Mouse (Mus musculus): ENCODE measurements around the gene Nprl2.
"Not testable (repeated sequence)": the region's sequence is repeated elsewhere in the genome, so short reads cannot be mapped to it uniquely, and the experiment has no call there.

Gene Nprl2

DNA sequence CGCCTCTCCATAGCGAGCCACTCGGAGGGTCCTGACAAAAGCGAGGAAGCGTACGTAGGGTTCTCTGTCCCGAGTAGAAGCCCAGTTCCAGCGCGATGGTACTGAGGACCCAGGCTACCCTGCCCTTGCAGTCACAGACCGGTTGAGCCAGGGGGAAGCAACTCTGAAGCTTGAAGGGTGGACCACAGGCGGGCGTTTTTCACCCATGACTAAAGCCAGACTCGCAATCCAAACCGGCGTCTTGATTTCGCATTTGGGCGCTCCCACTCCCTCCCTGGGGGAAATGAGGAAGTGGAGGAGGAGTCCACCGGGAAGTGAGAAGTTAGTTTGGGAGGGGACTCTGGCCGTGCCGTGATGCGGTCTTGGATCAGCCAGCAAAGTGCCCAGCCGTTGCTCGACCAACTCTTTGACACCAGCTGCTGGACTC is 13.0 kb downstream of the Nprl2 start:
- peak; percentile 72 for DNase-seq

DNA sequence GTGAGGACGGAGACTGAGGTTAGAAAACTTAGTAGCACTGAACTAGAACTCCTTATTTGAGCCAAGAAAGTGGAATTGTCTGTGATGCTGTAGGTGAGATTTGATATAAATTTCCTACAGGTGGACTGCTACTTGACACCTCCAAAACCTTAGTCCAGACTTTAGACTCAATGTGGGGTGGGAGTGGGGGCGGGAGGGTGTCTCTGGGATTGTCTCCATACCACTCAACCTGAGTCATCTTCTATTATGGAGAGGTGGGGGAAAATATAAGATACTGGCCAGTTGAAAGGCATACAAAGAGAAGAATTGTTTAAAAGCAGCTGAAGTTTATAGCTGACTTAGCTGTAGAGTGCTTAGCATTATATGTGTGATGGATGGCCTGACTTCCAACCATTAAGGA is 13.7 kb downstream of the Nprl2 start:
- DNase-seq = no peak

DNA sequence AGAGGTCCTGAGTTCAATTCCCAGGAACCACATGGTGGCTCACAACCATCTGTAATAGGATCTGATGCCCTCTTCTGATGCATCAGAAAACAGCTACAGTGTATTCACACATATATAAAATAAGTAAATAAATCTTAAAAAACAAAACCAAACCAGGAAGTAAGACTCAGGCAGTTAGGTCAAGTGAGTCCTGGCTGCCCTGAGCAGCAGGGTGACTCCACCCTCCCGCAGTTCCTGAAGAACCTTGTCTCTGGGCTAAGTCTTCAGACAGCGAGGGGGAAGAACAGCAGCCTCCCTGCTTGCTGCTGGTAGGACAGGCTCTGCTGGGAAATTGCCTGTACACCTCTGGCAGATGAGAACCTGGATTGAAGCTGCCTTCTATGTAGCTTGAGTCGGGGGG is 14.3 kb downstream of the Nprl2 start:
- no peak for DNase-seq

DNA sequence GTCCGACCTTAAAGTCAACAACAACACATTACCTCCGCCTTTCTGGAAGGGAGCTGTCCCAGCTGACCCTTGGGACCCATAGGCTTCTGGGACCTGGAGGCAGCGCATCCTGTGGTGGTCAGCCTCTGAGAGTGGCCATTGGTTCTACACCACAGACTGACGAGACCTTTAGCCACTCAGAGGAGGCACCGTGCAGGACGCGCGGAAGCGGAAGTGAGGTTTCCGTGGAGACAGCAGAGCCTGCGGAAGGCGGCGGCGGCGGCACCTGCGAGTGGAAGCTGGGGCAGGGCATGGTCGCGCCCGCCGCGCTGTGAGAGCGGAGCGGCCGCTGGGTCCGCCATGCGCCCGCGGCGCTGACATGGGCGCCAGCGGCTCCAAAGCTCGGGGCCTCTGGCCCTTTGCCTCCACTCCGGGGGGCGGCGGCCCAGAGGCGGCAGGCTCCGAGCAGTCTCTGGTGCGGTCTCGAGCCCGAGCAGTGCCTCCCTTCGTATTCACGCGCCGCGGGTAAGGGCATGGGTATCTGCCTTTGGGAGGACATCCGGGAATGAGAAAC is 21.1 kb downstream of the Nprl2 start, which contains the start of gene Tusc2:
Gene Tusc2 (plus strand): TSS at position 227 of the 553 bp plus-strand sequence.
- DNase-seq = peak; percentile 97 to 99

DNA sequence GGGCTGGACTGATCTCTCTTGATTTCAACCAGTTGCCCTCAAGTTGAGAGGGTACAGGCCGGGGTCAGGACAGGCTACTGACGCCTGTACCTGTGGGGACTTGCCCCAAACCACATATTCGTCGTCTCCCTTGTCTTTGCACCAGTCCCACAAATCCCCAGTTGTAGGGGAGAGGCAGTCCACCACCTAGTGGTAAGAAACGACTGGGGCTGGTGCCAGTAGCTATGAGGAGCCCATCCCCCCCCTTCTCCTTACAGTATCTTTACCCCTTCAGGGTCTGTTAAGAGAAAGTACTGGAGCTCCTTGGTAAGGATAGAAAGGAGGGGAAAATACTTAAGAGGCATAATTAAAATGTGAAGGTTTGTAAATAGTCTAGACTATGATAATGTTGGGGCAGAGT is 23.5 kb downstream of the Nprl2 start:
- DNase-seq = not testable (repeated sequence)

GRCm38 (mm10) chr9:107566041-107566709 is 24.1 kb downstream of the Nprl2 start:
- peak; percentile 95 to 97 for DNase-seq

DNA sequence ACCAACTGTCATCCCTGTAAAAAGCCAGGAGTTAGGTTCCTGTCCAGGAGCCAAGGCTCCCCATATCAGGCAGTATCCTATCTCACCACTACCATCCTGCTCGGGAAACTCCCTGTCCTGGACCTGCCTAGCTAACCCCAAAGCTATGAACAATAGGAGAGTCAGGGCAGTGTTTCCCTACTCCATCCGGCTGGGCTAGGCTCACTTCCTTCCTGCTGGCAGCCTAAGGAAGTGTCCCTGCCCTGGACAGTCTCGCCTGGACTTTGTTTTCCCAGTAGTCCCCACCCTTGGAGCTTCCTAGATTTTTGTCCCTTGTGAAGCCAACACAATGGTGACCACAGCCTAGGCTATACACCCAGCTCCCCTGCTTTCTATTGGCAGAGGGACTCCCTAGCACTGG is 24.8 kb downstream of the Nprl2 start:
- peak; percentile 63 to 84 for DNase-seq

GRCm38 (mm10) chr9:107567702-107568319 is 25.8 kb downstream of the Nprl2 start, which contains the start of gene Hyal2:
TSS of gene Hyal2 (plus strand) at chr9:107567945.
- peak; percentile 92 to 93 for DNase-seq

DNA sequence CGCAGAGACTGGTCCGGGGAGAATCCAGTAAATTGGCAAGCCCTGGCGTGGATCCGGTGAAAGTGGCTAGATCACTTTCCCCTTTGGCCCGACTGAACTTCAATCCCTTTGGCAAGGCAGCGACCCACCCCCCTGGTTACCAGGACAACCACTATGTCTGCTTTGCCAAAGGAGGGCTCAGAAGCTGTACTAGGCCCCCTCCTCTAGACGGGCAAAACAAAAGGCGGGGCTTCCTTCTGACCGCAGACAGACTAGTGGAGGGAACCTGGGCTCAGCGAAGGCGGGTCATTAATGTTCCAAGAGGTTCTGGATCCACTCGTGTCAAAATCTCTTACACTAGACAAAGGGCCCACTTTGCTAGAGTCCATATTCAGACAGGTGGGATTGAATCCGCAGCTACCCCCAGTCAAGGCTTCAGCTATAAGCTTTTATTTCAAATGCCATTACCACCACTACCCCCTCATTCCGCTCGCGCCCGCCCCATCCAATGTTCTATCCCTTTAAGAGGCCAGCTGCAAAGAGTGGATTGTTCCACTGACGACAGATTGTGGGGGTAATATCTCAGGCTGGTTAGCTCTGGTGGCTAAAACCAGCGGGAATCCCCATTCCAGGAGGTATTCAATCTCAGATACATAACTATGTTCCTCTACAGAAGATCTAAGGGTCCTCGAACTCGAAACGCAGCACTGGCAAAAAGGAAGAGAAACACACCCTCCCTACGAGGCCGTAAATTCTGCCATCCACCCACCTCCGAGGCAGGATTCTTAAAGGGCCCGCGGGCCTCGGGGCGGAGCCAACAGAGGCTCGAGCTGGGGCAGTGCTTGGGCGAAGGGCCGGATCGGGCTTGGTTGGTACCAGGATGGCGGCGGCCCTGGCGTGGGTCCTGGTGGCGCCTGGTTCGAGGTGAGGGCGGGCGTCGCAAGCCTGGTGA is 26.6 kb downstream of the Nprl2 start:
- DNase-seq = peak; percentile 93 to 95

DNA sequence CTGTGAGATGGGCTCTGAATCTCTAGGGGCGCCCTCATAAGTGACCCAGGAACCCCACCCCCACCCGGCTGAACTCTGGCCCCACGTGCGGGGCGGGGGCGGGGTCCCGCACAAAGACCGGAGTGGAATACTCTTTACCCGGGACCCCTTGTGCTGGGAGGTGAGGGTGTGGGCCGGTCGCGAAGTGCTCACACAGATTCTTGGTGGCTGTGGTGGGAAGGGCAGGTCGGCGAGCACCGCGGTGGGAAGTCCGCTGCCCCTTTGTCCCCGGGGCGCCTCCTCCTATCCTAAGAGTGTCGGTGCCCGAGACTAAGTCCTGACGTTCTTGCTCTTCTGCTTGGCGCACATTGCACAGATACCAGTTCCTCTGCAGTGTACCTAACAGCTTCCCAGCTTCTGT is 27.2 kb downstream of the Nprl2 start:
- peak in 1 of 2 experiments; percentile 52 for DNase-seq

DNA sequence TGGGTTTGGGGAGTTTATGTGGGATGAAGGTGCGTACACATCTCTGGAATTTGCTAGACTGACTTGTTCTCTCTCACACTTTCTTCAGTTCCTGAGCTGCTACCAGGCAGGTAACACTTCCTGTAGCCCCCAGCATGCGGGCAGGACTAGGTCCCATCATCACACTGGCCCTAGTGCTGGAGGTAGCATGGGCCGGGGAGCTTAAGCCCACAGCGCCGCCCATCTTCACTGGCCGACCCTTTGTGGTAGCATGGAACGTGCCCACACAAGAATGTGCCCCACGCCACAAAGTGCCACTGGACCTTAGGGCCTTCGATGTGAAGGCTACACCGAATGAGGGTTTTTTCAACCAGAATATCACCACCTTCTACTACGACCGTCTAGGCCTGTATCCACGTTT is 28.0 kb downstream of the Nprl2 start:
- no peak for DNase-seq

DNA sequence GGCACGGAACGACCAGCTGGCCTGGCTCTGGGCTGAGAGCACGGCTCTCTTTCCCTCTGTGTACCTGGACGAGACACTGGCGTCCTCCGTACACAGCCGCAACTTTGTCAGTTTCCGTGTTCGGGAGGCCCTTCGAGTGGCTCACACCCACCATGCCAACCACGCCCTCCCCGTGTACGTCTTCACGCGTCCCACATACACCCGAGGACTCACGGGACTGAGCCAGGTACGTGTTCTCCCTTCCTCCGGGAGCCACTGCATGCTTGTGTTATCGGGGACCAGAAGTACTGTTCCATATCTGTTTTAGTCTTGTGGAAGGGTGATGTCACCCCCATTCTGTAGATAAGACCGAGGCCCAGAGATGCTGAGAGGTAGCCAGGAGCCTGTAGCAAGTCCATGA is 28.8 kb downstream of the Nprl2 start:
- DNase-seq = no peak

GRCm38 (mm10) chr9:107571534-107572326 is 29.7 kb downstream of the Nprl2 start:
- peak in 1 of 2 experiments; percentile 59 for DNase-seq

DNA sequence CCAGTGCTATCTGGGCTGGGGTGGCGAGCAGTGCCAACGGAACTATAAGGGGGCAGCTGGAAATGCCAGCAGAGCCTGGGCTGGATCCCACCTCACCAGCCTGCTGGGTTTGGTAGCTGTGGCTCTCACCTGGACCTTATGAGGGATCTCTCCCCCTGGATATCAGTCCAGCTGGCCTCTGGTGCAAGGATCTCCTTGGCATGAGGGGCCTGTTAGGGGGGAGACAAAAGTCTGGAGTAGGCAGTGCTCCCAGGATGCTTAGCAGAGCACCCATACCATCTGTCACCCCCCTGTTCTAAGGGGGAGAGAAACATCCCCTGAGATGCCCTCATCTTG is 30.3 kb downstream of the Nprl2 start:
- no peak for DNase-seq

DNA sequence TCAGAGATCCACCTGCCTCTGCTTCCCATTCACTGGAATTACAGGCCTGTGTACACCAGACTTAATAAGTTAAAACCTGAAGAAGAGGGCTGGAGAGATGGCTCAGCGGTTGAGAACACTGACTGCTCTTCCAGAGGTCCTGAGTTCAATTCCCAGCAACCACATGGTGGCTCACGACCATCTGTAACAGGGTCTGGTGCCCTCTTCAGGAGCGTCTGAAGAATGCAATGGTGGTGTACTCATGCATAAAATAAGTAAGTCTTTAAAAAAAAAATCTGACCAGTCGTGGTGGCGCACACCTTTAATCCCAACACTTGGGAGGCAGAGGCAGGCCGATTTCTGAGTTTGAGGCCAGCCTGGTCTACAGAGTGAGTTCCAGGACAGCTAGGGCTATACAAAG is 31.7 kb downstream of the Nprl2 start:
- DNase-seq = not testable (repeated sequence)

- DNase-seq = peak in 1 of 2 experiments; percentile 60
Observed at GRCm38 (mm10) chr9:107575579-107576356, 33.7 kb downstream of the Nprl2 start.

- DNase-seq = peak; percentile 90 to 93
Observed at GRCm38 (mm10) chr9:107576357-107577107, 34.5 kb downstream of the Nprl2 start, which contains the start of gene Hyal1. TSS of gene Hyal1 (plus strand) at chr9:107576927.

GRCm38 (mm10) chr9:107577871-107578270 is 35.8 kb downstream of the Nprl2 start:
- no peak for DNase-seq

- DNase-seq = no peak
Observed at GRCm38 (mm10) chr9:107578587-107578986, 36.6 kb downstream of the Nprl2 start, which contains the start of gene Naa80. TSS of gene Naa80 (plus strand) at chr9:107578887.

Data from kidney, postnatal 36 days (tissue).